Mouse (Mus musculus) subcutaneous adipose tissue, adult 2 months (tissue): ENCODE data around the gene Slc34a2. TPM values are rescaled to one million over a fixed set of nuclear protein-coding genes. Genes with fewer than 3 reads are reported as not detected.

ENCODE experiments used
- polyA plus RNA-seq: library from polyadenylated mRNA; depleted of rRNA; stranded (reverse); fragments of >200 nt; gene quantifications from 2 replicates; pipeline ENCODE4 v1.2.3, GENCODE M21; 2012; ENCODE audit warnings: low replicate concordance; rRNA removed

The Slc34a2 gene
- polyA plus RNA-seq, result 0.21 and 0.54 TPM in 2 replicates

DNA sequence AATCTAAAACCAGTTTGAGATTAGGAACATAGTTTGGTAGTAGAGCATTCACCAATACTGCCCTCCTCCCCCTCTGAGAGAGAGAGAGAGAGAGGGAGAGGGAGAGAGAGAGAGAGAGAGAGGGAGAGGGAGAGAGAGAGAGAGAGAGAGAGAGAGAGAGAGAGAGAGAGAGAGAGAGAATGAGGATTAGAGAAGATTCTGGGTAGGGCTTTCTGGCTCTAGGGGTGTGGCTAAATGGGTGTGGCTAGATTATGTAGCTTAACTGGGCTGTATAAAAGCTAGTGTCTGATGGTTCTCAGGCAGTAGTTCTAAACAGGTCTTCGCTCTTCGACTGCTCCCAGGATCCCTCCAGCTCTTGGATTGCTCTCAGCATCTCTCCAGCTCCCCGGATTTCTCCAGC is at the start of gene Slc34a2:
Gene Slc34a2, plus strand, starts transcription at position 301 of the 400 bp plus-strand sequence.

Other genes starting within 250 kb of the Slc34a2 start
- 30.4 and 38.6 TPM in 2 replicates for gene Anapc4, start 204.1 kb upstream of the Slc34a2 start, polyA plus RNA-seq
- gene Sel1l3, start 175.8 kb downstream of the Slc34a2 start, polyA plus RNA-seq, result 0.19 and 12.1 TPM in 2 replicates
- 52.7 and 77.0 TPM in 2 replicates for gene Smim20, start 229.0 kb downstream of the Slc34a2 start, polyA plus RNA-seq